Mouse (Mus musculus) CH12.LX (cell line): Measurements from ENCODE around the gene Aif1l.

Source experiments
- BHLHE40 ChIP-seq: IDR thresholded peaks from 2 replicates; pipeline ENCODE4 v1.6.1; 2011; ENCODE audit warnings: mild to moderate bottlenecking, low read depth, low read length, improper control_type of control experiment
- CTCF ChIP-seq, 2 experiments: IDR thresholded peaks in 1 of 2; conservative IDR thresholded peaks in 1 of 2; 2 replicates each; pipeline ENCODE4 v1.5.1; 2011 to 2012; ENCODE audit warnings: low read depth in 2 of 2, low read length in 2 of 2, improper control_type of control experiment in 1 of 2, inconsistent platforms in 1 of 2, mild to moderate bottlenecking in 1 of 2, moderate library complexity in 1 of 2
- MAX ChIP-seq: IDR thresholded peaks from 2 replicates; pipeline ENCODE4 v1.6.1; 2011; ENCODE audit warnings: low read length, improper control_type of control experiment
- MXI1 ChIP-seq: IDR thresholded peaks from 2 replicates; pipeline ENCODE4 v1.6.1; 2011; ENCODE audit warnings: mild to moderate bottlenecking, low read depth, low read length, improper control_type of control experiment
- NRF1 ChIP-seq: IDR thresholded peaks from 2 replicates; pipeline ENCODE4 v1.6.1; 2014; ENCODE audit warnings: low read depth, mild to moderate bottlenecking, inconsistent platforms, low read length, improper control_type of control experiment, moderate library complexity
- ZMIZ1 ChIP-seq: IDR thresholded peaks from 2 replicates; pipeline ENCODE4 v1.6.1; 2012; ENCODE audit warnings: low read depth, mild to moderate bottlenecking, inconsistent platforms, low read length, improper control_type of control experiment
- ZNF384 ChIP-seq: IDR thresholded peaks from 2 replicates; pipeline ENCODE4 v1.6.1; 2012; ENCODE audit warnings: low read depth, low read length, improper control_type of control experiment, inconsistent platforms

- no peak for TF ChIP-seq NRF1
- TF ChIP-seq MAX, result no peak
- no peak for TF ChIP-seq CTCF (conservative IDR thresholded peaks at IDR 0.05 in 1 of 2, IDR thresholded peaks at IDR 0.05 in 1 of 2; ENCODE audit: low read depth in 2 of 2, low read length in 2 of 2)
- TF ChIP-seq ZMIZ1, result no peak
- no peak for TF ChIP-seq ZNF384
- TF ChIP-seq MXI1, result no peak
- no peak for TF ChIP-seq BHLHE40
Observed at GRCm38 (mm10) chr2:31935054-31935453, 14.9 kb upstream of the Aif1l start.
